Mouse (Mus musculus): ENCODE data around the gene Ednra.

Gene Ednra

GRCm38 (mm10) chr8:77724046-77724930, at the start of gene Ednra:
Gene Ednra, minus strand, starts transcription at chr8:77724464.
- DNase-seq = peak; percentile 85

- peak; percentile 21 for DNase-seq
Observed at GRCm38 (mm10) chr8:77773831-77774230, 49.6 kb upstream of the Ednra start.

- DNase-seq = no peak
Observed at GRCm38 (mm10) chr8:77773256-77773655, 49.0 kb upstream of the Ednra start.

GRCm38 (mm10) chr8:77772210-77772886, 48.1 kb upstream of the Ednra start:
- peak; percentile 25 for DNase-seq

GRCm38 (mm10) chr8:77770966-77771365, 46.7 kb upstream of the Ednra start:
- no peak for DNase-seq

GRCm38 (mm10) chr8:77768916-77769315, 44.7 kb upstream of the Ednra start:
- DNase-seq = no peak

GRCm38 (mm10) chr8:77764253-77764652, 40.0 kb upstream of the Ednra start:
- DNase-seq = no peak

GRCm38 (mm10) chr8:77762967-77763366, 38.7 kb upstream of the Ednra start:
- DNase-seq = no peak

GRCm38 (mm10) chr8:77755441-77755840, 31.2 kb upstream of the Ednra start:
- DNase-seq = no peak

- DNase-seq = no peak
Observed at GRCm38 (mm10) chr8:77753796-77754195, 29.5 kb upstream of the Ednra start.

- no peak for DNase-seq
Observed at GRCm38 (mm10) chr8:77752041-77752440, 27.8 kb upstream of the Ednra start.

GRCm38 (mm10) chr8:77750407-77750806, 26.1 kb upstream of the Ednra start:
- no peak for DNase-seq

GRCm38 (mm10) chr8:77744476-77744875, 20.2 kb upstream of the Ednra start:
- no peak for DNase-seq

- DNase-seq = no peak
Observed at GRCm38 (mm10) chr8:77742395-77742794, 18.1 kb upstream of the Ednra start.

- DNase-seq = no peak
Observed at GRCm38 (mm10) chr8:77741050-77741777, 16.9 kb upstream of the Ednra start.

GRCm38 (mm10) chr8:77738419-77738818, 14.2 kb upstream of the Ednra start:
- DNase-seq = no peak

GRCm38 (mm10) chr8:77737327-77737726, 13.1 kb upstream of the Ednra start:
- DNase-seq = no peak

GRCm38 (mm10) chr8:77733792-77734191, 9.5 kb upstream of the Ednra start:
- no peak for DNase-seq

- DNase-seq = no peak
Observed at GRCm38 (mm10) chr8:77732964-77733363, 8.7 kb upstream of the Ednra start.

GRCm38 (mm10) chr8:77725406-77725805, 1.1 kb upstream of the Ednra start:
- DNase-seq = no peak

GRCm38 (mm10) chr8:77723534-77724045, 674 bp downstream of the Ednra start:
- DNase-seq = no peak

- DNase-seq = no peak
Observed at GRCm38 (mm10) chr8:77723018-77723417, 1.2 kb downstream of the Ednra start.

- DNase-seq = no peak
Observed at GRCm38 (mm10) chr8:77718933-77719332, 5.3 kb downstream of the Ednra start.

Measured in embryo, embryonic 11 days (tissue).